Mouse (Mus musculus) gastrocnemius, postnatal 4 days (tissue): ENCODE data around the gene Ssh1. TPM values are rescaled to one million over a fixed set of nuclear protein-coding genes. Genes with fewer than 3 reads are reported as not detected.

ENCODE experiments used
- DNase-seq, 2 experiments: peaks; one replicate each; pipeline ENCODE4 v3.0.0; 2021 to 2022; ENCODE audit warnings: low spot score in 2 of 2, mixed read lengths in 2 of 2
- total RNA-seq, 2 experiments: library from RNA; stranded (reverse); gene quantifications; 2 replicates each; pipeline ENCODE4 v1.2.3; 2021

The Ssh1 gene
- total RNA-seq, 2 experiments from 2014 or later: 20.2 to 21.1 TPM

- DNase-seq: no peak
These were observed 94.2 kb downstream of the Ssh1 start for GRCm38 (mm10) chr5:113899543-113899942.

- DNase-seq: no peak
These were observed 101.7 kb downstream of the Ssh1 start for GRCm38 (mm10) chr5:113892005-113892404.

- peak in 1 of 2 experiments; percentile 56 for DNase-seq
These were observed 102.8 kb downstream of the Ssh1 start for GRCm38 (mm10) chr5:113890874-113891273.

- no peak for DNase-seq
These were observed 103.8 kb downstream of the Ssh1 start for GRCm38 (mm10) chr5:113889912-113890311.

GRCm38 (mm10) chr5:113889181-113889906 lies 104.3 kb downstream of the Ssh1 start:
- no peak for DNase-seq

- no peak for DNase-seq
These were observed 105.4 kb downstream of the Ssh1 start for GRCm38 (mm10) chr5:113888186-113888795.

- DNase-seq: peak; percentile 57 to 81
These were observed 106.6 kb downstream of the Ssh1 start for GRCm38 (mm10) chr5:113887132-113887531.

Other genes with a start within 250 kb of the Ssh1 start
- gene Sart3, start 221.4 kb downstream of the Ssh1 start, total RNA-seq: 10 to 100 TPM; 18.9 to 21.9 TPM
- 10 to 100 TPM; 69.5 to 70.2 TPM for gene Iscu, start 221.1 kb downstream of the Ssh1 start, total RNA-seq
- gene Tmem119, start 193.4 kb downstream of the Ssh1 start, total RNA-seq: 10 to 100 TPM; 30.8 to 34.9 TPM
- gene Selplg, start 161.2 kb downstream of the Ssh1 start, total RNA-seq: 1 to 10 TPM; 3.0 to 3.1 TPM
- 10 to 100 TPM; 70.4 to 84.2 TPM for gene Coro1c, start 85.1 kb downstream of the Ssh1 start, total RNA-seq
- not detected for gene Dao, start 9.8 kb upstream of the Ssh1 start, total RNA-seq
- gene Usp30, start 71.6 kb upstream of the Ssh1 start, total RNA-seq: 10 to 100 TPM; 12.9 to 13.6 TPM
- not detected for gene Svop, start 97.7 kb upstream of the Ssh1 start, total RNA-seq
- gene Alkbh2, start 134.3 kb upstream of the Ssh1 start, total RNA-seq: 1 to 10 TPM; 3.3 to 3.4 TPM
- 10 to 100 TPM; 10.5 to 14.0 TPM for gene Ung, start 136.5 kb upstream of the Ssh1 start, total RNA-seq
- 10 to 100 TPM; 59.6 to 62.8 TPM for gene Acacb, start 152.6 kb upstream of the Ssh1 start, total RNA-seq